Mouse (Mus musculus) subcutaneous adipose tissue, adult 2 months (tissue): Measurements from ENCODE around the gene Gm10643. TPM values are rescaled to one million over a fixed set of nuclear protein-coding genes. Genes with fewer than 3 reads are reported as not detected.

Source experiments
- polyA plus RNA-seq: library from polyadenylated mRNA; depleted of rRNA; stranded (reverse); fragments of >200 nt; gene quantifications from 2 replicates; pipeline ENCODE4 v1.2.3, GENCODE M21; 2012; ENCODE audit warnings: low replicate concordance; rRNA removed

Gm10643 gene
- polyA plus RNA-seq: 0.59 and 2.2 TPM in 2 replicates

DNA sequence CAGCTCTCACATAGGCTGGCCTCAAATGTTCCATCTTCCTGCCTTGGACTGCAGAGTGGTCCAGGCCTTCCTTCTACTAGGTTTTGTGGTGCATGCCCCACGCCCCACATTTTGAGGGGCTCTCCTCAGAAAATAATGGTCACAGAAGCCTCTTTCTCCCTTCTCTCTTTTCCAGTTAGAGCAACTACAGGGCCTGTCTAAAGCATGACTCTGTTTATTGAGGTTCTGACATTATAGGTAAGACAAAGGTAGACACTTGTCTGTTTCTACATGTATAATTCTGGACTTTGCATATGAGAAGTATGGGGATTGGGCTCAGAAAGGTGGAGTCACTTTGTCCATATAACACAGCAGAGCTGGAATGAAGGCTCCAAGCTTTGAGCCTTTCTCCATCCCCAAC lies at the start of gene Gm10643:
Gene Gm10643, minus strand, starts transcription at position 101 of the 400 bp plus-strand sequence.

DNA sequence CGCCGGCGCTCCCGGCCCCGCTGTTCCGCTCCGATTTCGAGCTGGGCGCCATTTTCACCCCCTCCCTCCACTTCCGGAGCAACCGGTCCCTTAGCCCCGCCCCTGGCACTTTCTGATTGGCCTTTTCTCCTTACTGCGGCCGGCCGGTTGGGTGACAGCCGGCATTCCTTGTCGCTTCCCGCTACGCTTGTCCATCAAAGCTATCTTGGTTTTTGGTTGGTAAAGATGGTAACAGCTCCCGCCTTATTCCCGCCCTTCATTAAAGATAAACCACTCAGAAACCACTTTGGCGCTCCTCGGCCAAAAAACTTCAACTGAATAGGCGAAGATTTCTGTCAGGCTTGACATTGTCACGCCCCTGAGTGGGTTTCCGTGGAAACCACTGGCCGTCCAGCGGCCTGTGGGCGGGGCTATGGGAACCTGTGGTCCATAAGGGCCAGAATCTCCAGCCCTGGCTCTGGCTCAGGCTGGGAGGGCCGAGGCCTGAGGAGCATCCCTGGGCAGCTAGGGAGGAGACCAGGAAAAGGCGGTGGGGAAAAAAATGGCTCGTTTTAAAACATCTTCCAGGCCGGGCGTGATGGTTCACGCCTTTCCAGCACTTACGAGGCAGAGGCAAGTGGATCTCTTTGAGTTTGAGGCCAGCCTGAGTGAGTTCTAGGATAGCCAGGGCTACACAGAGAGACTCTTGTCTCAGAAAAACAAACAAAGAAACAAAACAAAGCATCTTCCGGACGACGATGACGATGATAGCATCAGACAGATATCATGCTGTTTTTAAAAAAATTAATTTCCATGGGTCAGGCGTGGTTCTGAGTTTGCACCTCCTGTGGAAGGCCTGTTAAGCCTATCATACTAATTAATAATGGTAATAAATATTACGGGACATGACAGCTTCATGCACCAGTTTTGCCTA lies 40.0 kb upstream of the Gm10643 start, which contains the start of gene Dcaf15:
Gene Dcaf15, minus strand, starts transcription at position 72 of the 913 bp plus-strand sequence.

DNA sequence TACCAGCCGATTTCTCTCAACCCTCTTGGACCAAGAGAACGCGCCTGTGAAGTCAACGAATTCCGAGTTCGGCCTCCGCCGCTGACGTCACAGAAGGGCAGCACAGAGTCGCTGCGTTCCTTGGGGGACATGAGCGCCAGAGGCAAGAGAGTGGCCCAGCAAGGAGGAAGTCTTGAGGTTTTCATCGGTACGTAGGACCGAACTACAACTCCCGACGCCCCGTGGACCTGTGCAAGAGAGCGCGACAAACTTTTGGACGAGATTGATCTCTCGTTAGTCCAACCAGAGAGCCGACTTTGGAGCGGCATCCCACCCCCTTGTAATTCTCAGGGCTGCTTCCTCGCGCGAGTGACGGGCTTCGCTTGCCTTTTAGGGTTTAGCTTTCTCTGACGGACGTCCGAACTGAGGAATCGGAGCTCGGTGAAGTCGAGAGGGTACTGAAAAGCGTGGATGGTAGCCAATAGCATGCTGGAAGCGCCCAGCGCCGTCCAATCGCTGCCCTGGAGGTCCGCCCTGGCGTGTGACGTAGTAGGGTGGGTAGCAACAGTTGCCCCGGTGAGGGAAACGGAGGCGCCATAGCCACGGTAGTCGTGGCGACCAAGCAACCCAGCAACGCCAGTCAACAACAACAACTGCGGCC lies 1.5 kb upstream of the Gm10643 start, which contains the start of gene Rfx1:
Gene Rfx1, plus strand, starts transcription at position 544 of the 640 bp plus-strand sequence.

DNA sequence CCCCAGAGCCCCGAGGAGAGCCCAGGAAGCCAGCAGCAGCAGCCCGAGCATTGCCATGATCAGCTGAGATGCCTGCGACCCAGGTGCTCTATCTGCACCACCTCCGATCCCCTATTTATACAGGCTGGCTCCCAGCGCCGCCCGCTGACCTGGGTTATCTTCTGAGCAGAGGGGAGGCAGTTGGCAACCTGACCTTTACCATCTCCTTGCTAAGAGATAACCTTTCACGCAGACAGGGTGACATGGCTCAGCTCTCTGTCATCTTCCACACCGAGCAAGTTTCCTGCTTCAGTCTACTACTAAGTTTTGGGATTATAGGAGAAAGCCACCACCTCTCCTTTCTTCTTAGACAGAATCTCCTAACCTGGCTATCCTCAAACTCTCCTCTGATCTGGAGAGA lies 20.0 kb downstream of the Gm10643 start, which contains the start of gene Rln3:
Gene Rln3, minus strand, starts transcription at position 101 of the 400 bp plus-strand sequence.

DNA sequence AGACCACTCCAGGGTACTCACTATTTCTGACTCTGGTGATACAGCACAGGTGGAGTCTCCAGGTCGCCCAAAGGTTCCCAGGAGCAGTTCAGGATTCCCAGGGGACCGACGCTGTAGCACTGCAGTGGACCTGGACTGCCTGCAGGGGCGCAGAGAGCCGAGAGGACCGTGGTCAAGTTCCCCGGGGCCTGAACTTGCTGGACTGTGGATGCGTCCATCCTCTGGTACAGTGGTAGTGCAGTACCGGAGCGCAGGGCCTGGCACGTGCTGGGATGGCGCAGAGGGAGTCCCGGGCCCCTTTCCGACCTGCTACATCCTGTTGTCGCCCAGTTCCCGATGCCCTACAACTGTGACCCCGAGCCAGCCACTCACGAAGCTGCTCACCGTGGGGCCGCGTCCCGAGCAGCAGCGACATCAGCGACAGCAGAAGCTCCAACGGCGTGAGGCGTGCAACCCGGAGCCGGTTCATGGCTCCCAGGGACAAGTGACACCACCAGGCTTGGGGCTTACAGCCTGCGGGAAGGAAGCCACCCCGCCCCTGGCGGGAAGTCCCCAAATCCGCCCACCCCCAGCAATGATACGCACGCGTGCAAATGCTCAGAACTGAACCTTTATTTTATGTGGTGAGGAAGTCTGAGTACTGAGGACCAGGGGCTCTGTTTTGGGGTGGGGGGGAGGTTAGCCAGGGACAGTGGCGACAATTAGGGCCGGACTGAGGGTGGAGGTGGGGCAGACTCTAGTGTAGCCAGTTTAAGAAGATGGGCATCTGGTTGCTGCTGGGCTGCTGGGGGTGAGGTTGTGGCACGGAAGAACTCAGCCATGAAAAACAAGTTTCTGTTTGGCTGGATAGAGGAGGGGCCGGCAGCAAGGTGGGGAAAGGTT lies 22.6 kb downstream of the Gm10643 start, which contains the start of gene Il27ra:
Gene Il27ra, minus strand, starts transcription at position 524 of the 882 bp plus-strand sequence.

DNA sequence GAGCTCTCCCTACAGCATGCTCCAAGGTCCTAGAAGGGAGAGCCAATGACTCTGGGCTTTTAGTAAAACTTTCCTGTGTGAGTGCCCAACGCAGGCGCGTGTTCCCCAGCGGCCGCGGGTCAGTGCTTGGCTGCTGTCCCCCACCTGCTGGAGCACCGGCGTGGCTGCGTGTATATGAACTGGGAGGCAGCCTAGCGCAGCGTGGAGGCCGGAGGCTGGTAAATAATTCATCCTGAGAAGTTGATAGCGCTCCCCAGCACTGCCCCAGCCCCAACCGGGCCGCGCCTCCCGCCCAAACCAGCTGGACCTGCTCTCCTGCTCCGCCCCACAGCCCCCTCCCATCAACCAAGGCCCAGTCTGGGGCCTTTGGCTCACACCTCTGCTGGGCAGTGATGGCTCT lies 43.8 kb downstream of the Gm10643 start, which contains the start of gene Palm3:
Gene Palm3, plus strand, starts transcription at position 376 of the 400 bp plus-strand sequence.

Other genes with a start within 250 kb of the Gm10643 start
- gene Adgrl1, start 165.0 kb downstream of the Gm10643 start, polyA plus RNA-seq: 33.2 and 156 TPM in 2 replicates
- 1.9 and 5.0 TPM in 2 replicates for gene Gm10644, start 109.9 kb downstream of the Gm10643 start, polyA plus RNA-seq
- gene Asf1b, start 109.6 kb downstream of the Gm10643 start, polyA plus RNA-seq: 4.3 and 13.9 TPM in 2 replicates
- 150 and 220 TPM in 2 replicates for gene Prkaca, start 92.1 kb downstream of the Gm10643 start, polyA plus RNA-seq
- 30.8 and 82.0 TPM in 2 replicates for gene Samd1, start 67.5 kb downstream of the Gm10643 start, polyA plus RNA-seq
- gene 1700067K01Rik, start 63.6 kb downstream of the Gm10643 start, polyA plus RNA-seq: 0.39 TPM in 1 of 2 replicates, not detected in the other
- 0.24 and 0.27 TPM in 2 replicates for gene 2210011C24Rik, start 53.0 kb downstream of the Gm10643 start, polyA plus RNA-seq
- gene Palm3, start 43.7 kb downstream of the Gm10643 start, polyA plus RNA-seq: 0.24 and 2.2 TPM in 2 replicates
- 6.8 and 7.1 TPM in 2 replicates for gene Il27ra, start 22.5 kb downstream of the Gm10643 start, polyA plus RNA-seq
- gene Rln3, start 20.1 kb downstream of the Gm10643 start, polyA plus RNA-seq: 0.23 and 0.31 TPM in 2 replicates
- 13.7 and 31.8 TPM in 2 replicates for gene Rfx1, start 1.7 kb upstream of the Gm10643 start, polyA plus RNA-seq
- gene Dcaf15, start 39.6 kb upstream of the Gm10643 start, polyA plus RNA-seq: 30.1 and 50.5 TPM in 2 replicates
- 2.0 and 2.4 TPM in 2 replicates for gene Podnl1, start 60.9 kb upstream of the Gm10643 start, polyA plus RNA-seq
- 22.7 and 43.0 TPM in 2 replicates for gene Cc2d1a, start 82.8 kb upstream of the Gm10643 start, polyA plus RNA-seq
- gene 4930432K21Rik, start 82.9 kb upstream of the Gm10643 start, polyA plus RNA-seq: 0.67 and 1.2 TPM in 2 replicates
- 0.73 and 4.0 TPM in 2 replicates for gene Nanos3, start 120.1 kb upstream of the Gm10643 start, polyA plus RNA-seq
- 11.0 and 16.1 TPM in 2 replicates for gene Zswim4, start 171.9 kb upstream of the Gm10643 start, polyA plus RNA-seq
- gene D8Ertd738e, start 184.6 kb upstream of the Gm10643 start, polyA plus RNA-seq: 129 and 160 TPM in 2 replicates
- gene Mri1, start 192.2 kb upstream of the Gm10643 start, polyA plus RNA-seq: 33.1 and 104 TPM in 2 replicates
- gene Ccdc130, start 205.2 kb upstream of the Gm10643 start, polyA plus RNA-seq: 35.7 and 49.0 TPM in 2 replicates